Mouse (Mus musculus): ENCODE measurements around the gene Syne2.
"Not testable (repeated sequence)": the region's sequence is repeated elsewhere in the genome, so short reads cannot be mapped to it uniquely, and the experiment has no call there.

GRCm38 (mm10) chr12:75786681-75787080, 31.3 kb upstream of the Syne2 start:
- TF ChIP-seq GATA1 (IDR thresholded peaks at IDR 0.05; ENCODE audit: borderline replicate concordance, low read length); FLI1 (IDR thresholded peaks at IDR 0.05; ENCODE audit: low read length): not testable (repeated sequence)

All from megakaryocyte, embryonic 14.5 days (primary cell).